Mouse (Mus musculus): ENCODE results near the gene Trim30d. TPM values are rescaled to one million over a fixed set of nuclear protein-coding genes. Genes with fewer than 3 reads are reported as not detected.

Trim30d gene
- polyA plus RNA-seq, 1 experiment from 2014 or later = 0.63 TPM

Other genes with a start within 250 kb of the Trim30d start
- gene Trim5, start 219.8 kb downstream of the Trim30d start, polyA plus RNA-seq (2015; fragmentation: Nextera tagmentation; extraction: Ambion mirVana) = 0.39 and 0.74 TPM in 2 replicates
- 4.3 and 6.8 TPM in 2 replicates for gene Trim12a, start 192.4 kb downstream of the Trim30d start, polyA plus RNA-seq (2015; fragmentation: Nextera tagmentation; extraction: Ambion mirVana)
- gene Trim34b, start 178.4 kb downstream of the Trim30d start, polyA plus RNA-seq (2015; fragmentation: Nextera tagmentation; extraction: Ambion mirVana) = 0.15 TPM in 1 of 2 replicates, not detected in the other
- gene Trim12c, start 154.5 kb downstream of the Trim30d start, polyA plus RNA-seq (2015; fragmentation: Nextera tagmentation; extraction: Ambion mirVana) = 1.6 and 2.6 TPM in 2 replicates
- 0.09 and 0.10 TPM in 2 replicates for gene Trim30b, start 138.0 kb downstream of the Trim30d start, polyA plus RNA-seq (2015; fragmentation: Nextera tagmentation; extraction: Ambion mirVana)
- 0.13 and 0.14 TPM in 2 replicates for gene Trim30c, start 107.0 kb downstream of the Trim30d start, polyA plus RNA-seq (2015; fragmentation: Nextera tagmentation; extraction: Ambion mirVana)
- 1.1 and 1.5 TPM in 2 replicates for gene Trim30a, start 42.7 kb downstream of the Trim30d start, polyA plus RNA-seq (2015; fragmentation: Nextera tagmentation; extraction: Ambion mirVana)
- gene Olfr651, start 42.3 kb upstream of the Trim30d start, polyA plus RNA-seq (2015; fragmentation: Nextera tagmentation; extraction: Ambion mirVana) = not detected in 2 replicates
- not detected in 2 replicates for gene Olfr652, start 53.1 kb upstream of the Trim30d start, polyA plus RNA-seq (2015; fragmentation: Nextera tagmentation; extraction: Ambion mirVana)
- gene Olfr653, start 69.5 kb upstream of the Trim30d start, polyA plus RNA-seq (2015; fragmentation: Nextera tagmentation; extraction: Ambion mirVana) = not detected in 2 replicates
- gene Olfr654, start 79.2 kb upstream of the Trim30d start, polyA plus RNA-seq (2015; fragmentation: Nextera tagmentation; extraction: Ambion mirVana) = not detected in 2 replicates
- gene Olfr655, start 93.9 kb upstream of the Trim30d start, polyA plus RNA-seq (2015; fragmentation: Nextera tagmentation; extraction: Ambion mirVana) = not detected in 2 replicates
- gene Olfr656, start 106.1 kb upstream of the Trim30d start, polyA plus RNA-seq (2015; fragmentation: Nextera tagmentation; extraction: Ambion mirVana) = not detected in 2 replicates
- gene Olfr657, start 116.9 kb upstream of the Trim30d start, polyA plus RNA-seq (2015; fragmentation: Nextera tagmentation; extraction: Ambion mirVana) = not detected in 2 replicates
- not detected in 2 replicates for gene Olfr658, start 139.5 kb upstream of the Trim30d start, polyA plus RNA-seq (2015; fragmentation: Nextera tagmentation; extraction: Ambion mirVana)
- not detected in 2 replicates for gene Olfr659, start 158.9 kb upstream of the Trim30d start, polyA plus RNA-seq (2015; fragmentation: Nextera tagmentation; extraction: Ambion mirVana)
- gene Olfr661, start 178.7 kb upstream of the Trim30d start, polyA plus RNA-seq (2015; fragmentation: Nextera tagmentation; extraction: Ambion mirVana) = not detected in 2 replicates

Measured in lung, embryonic 16.5 days (tissue).